Mouse (Mus musculus) forebrain, embryonic 14.5 days (tissue): ENCODE measurements around the gene Mcf2l. TPM values are rescaled to one million over a fixed set of nuclear protein-coding genes. Genes with fewer than 3 reads are reported as not detected.
A peak's percentile ranks its signal among the peaks of the same experiment; 100 is the strongest.

Source experiments
- ATAC-seq: fragments of 200-750 bp; cut with Nextera tagmentation; 2 replicates; pipeline ENCODE4 v1.8.0; 2017; ENCODE audit warnings: mild to moderate bottlenecking, moderate library complexity
- DNase-seq: peaks from one replicate; pipeline ENCODE4 v3.0.0-alpha.2; 2015; ENCODE audit warnings: low spot score
- H3K27ac ChIP-seq: fragments of 300-500 bp; sonication (generic); 2 replicates; pipeline ENCODE4 v1.5.1; 2014; ENCODE audit warnings: low read depth, mild to moderate bottlenecking, control low read depth, low read length, moderate library complexity
- H3K27me3 ChIP-seq: fragments of 300-500 bp; sonication (generic); replicated peaks from 2 replicates; pipeline ENCODE4 v1.6.1; 2014; ENCODE audit warnings: low read length, control low read depth, mixed read lengths; ENCODE audit not compliant: control insufficient read depth, insufficient read depth
- H3K36me3 ChIP-seq: fragments of 300-500 bp; sonication (generic); 2 replicates; pipeline ENCODE4 v1.6.1; 2014; ENCODE audit warnings: low read length, control low read depth; ENCODE audit not compliant: control insufficient read depth, insufficient read depth
- H3K4me1 ChIP-seq: fragments of 300-500 bp; sonication (generic); 2 replicates; pipeline ENCODE4 v1.6.1; 2014; ENCODE audit warnings: antibody characterized with exemption, low read length, control low read depth; ENCODE audit not compliant: control insufficient read depth, insufficient read depth
- H3K4me2 ChIP-seq: fragments of 300-500 bp; sonication (generic); 2 replicates; pipeline ENCODE4 v1.6.1; 2014; ENCODE audit warnings: mild to moderate bottlenecking, control low read depth, low read length
- H3K4me3 ChIP-seq: fragments of 300-500 bp; sonication (generic); 2 replicates; pipeline ENCODE4 v1.5.1; 2014; ENCODE audit warnings: low read depth, low read length, control low read depth
- H3K9ac ChIP-seq: fragments of 300-500 bp; sonication (generic); 2 replicates; pipeline ENCODE4 v1.6.1; 2014; ENCODE audit warnings: mild to moderate bottlenecking, low read length, control low read depth, moderate library complexity
- H3K9me3 ChIP-seq: fragments of 300-500 bp; sonication (generic); replicated peaks from 2 replicates; pipeline ENCODE4 v1.6.1; 2016; ENCODE audit warnings: low read length, control low read depth, mixed read lengths; ENCODE audit not compliant: control insufficient read depth
- WGBS: fragments of 180-500 bp; shearing (Covaris S2); extraction: QIAGEN DNeasy Blood & Tissue Kit; methylation state at CpG from one replicate; pipeline ENCODE4 v1.1.7; 2014; 5-methylcytosine and 5-hydroxymethylcytosine counted together
- polyA plus RNA-seq: library from polyadenylated mRNA; unstranded; fragments of >200 nt; fragmentation: Nextera tagmentation; extraction: Ambion mirVana; gene quantifications from 2 replicates; pipeline ENCODE4 v1.2.1, GENCODE M21; 2014

The Mcf2l gene
- polyA plus RNA-seq, 1 experiment from 2014 or later = 85.2 TPM

- 74% methylated on average over 6 of the region's 6 CpGs for WGBS
- Histone ChIP-seq H3K4me3 (no peak overlapping the region), H3K4me1 (no peaks in the 10 kb centered on the region), H3K27me3 (no peaks in the 10 kb centered on the region), H3K9ac (no peak overlapping the region), H3K27ac (no peak overlapping the region), H3K4me2 (no peak overlapping the region), H3K36me3 (peaks cover 52% of the 10 kb centered on the region), H3K9me3 (no peaks in the 10 kb centered on the region)
- no peak for DNase-seq
- ATAC-seq = no peak
Measured at GRCm38 (mm10) chr8:12865790-12866189, 7.8 kb upstream of the Mcf2l start.

- H3K9ac ChIP-seq = no peak overlapping the region
- no peak overlapping the region for H3K4me3 ChIP-seq
- no peak overlapping the region for H3K4me2 ChIP-seq
- no peaks in the 10 kb centered on the region for H3K9me3 ChIP-seq
- WGBS = 83% methylated on average over 3 of the region's 3 CpGs
- H3K4me1 ChIP-seq = peaks cover 19% of the 10 kb centered on the region
- H3K27me3 ChIP-seq = no peaks in the 10 kb centered on the region
- ATAC-seq = no peak
- peak; percentile 11 for DNase-seq
- H3K36me3 ChIP-seq = peaks cover 18% of the 10 kb centered on the region
- H3K27ac ChIP-seq = no peak overlapping the region; the same call in 1 of the 2 replicates
Measured at GRCm38 (mm10) chr8:12869661-12870060, 3.9 kb upstream of the Mcf2l start.

GRCm38 (mm10) chr8:12870656-12871055 is 3.0 kb upstream of the Mcf2l start:
- Histone ChIP-seq H3K4me1 (peaks cover 26% of the 10 kb centered on the region), H3K36me3 (peaks cover 8% of the 10 kb centered on the region), H3K27me3 (no peaks in the 10 kb centered on the region), H3K4me2 (no peak overlapping the region), H3K27ac (peak overlapping the region; percentile 86), H3K9ac (no peak overlapping the region), H3K9me3 (no peaks in the 10 kb centered on the region), H3K4me3 (no peak overlapping the region)
- ATAC-seq (no peak), DNase-seq (no peak)
- 81% methylated on average over 5 of the region's 5 CpGs for WGBS

- Histone ChIP-seq H3K4me1 (peaks cover 32% of the 10 kb centered on the region), H3K36me3 (no peaks in the 10 kb centered on the region), H3K9me3 (no peaks in the 10 kb centered on the region), H3K4me2 (peak overlapping the region; percentile 21; the same call in 1 of the 2 replicates), H3K9ac (peak overlapping the region; percentile 49), H3K27ac (peak overlapping the region; percentile 86), H3K27me3 (no peaks in the 10 kb centered on the region), H3K4me3 (no peak overlapping the region)
- peak; percentile 37 for ATAC-seq
- DNase-seq = peak; percentile 83
- WGBS = 0% methylated on average over 5 of the region's 5 CpGs
Measured at GRCm38 (mm10) chr8:12871461-12871860, 2.1 kb upstream of the Mcf2l start.

- Histone ChIP-seq H3K4me1 (peaks cover 37% of the 10 kb centered on the region), H3K4me2 (peak overlapping the region; percentile 75), H3K27me3 (no peaks in the 10 kb centered on the region), H3K36me3 (no peaks in the 10 kb centered on the region), H3K27ac (no peak overlapping the region), H3K4me3 (peak overlapping the region; percentile 57), H3K9ac (peak overlapping the region; percentile 76), H3K9me3 (no peaks in the 10 kb centered on the region)
- peak; percentile 1; the same call in 1 of the 2 replicates for ATAC-seq
- peak; percentile 16 for DNase-seq
- 2% methylated on average over 8 of the region's 9 CpGs for WGBS
Measured at GRCm38 (mm10) chr8:12872983-12873356, 636 bp upstream of the Mcf2l start.

- H3K36me3 ChIP-seq = 0 out of 2 replicates have a peak, but pooled peaks cover 2% of the 10 kb centered on the region
- H3K9ac ChIP-seq = peak overlapping the region; percentile 76
- H3K27me3 ChIP-seq = no peaks in the 10 kb centered on the region
- peak; percentile 57 for DNase-seq
- no peaks in the 10 kb centered on the region for H3K9me3 ChIP-seq
- H3K27ac ChIP-seq = peak overlapping the region; percentile 65; the same call in 1 of the 2 replicates
- peak; percentile 58 for ATAC-seq
- WGBS = 7% methylated on average over 8 of the region's 8 CpGs
- peak overlapping the region; percentile 75 for H3K4me2 ChIP-seq
- H3K4me3 ChIP-seq = peak overlapping the region; percentile 57
- peaks cover 37% of the 10 kb centered on the region for H3K4me1 ChIP-seq
Measured at GRCm38 (mm10) chr8:12874194-12874791, 687 bp downstream of the Mcf2l start.

GRCm38 (mm10) chr8:12874971-12875370 is 1.4 kb downstream of the Mcf2l start:
- peak overlapping the region; percentile 75 for H3K4me2 ChIP-seq

GRCm38 (mm10) chr8:12877126-12877525 is 3.5 kb downstream of the Mcf2l start:
- H3K4me1 ChIP-seq = peaks cover 28% of the 10 kb centered on the region
- H3K27me3 ChIP-seq = no peaks in the 10 kb centered on the region
- no peak overlapping the region for H3K9ac ChIP-seq
- no peak for DNase-seq
- no peaks in the 10 kb centered on the region for H3K9me3 ChIP-seq
- no peak for ATAC-seq
- 89% methylated on average over 6 of the region's 6 CpGs for WGBS
- H3K4me2 ChIP-seq = no peak overlapping the region
- no peak overlapping the region for H3K27ac ChIP-seq
- H3K4me3 ChIP-seq = no peak overlapping the region
- H3K36me3 ChIP-seq = peaks cover 24% of the 10 kb centered on the region; the same call in 1 of the 2 replicates

More at GRCm38 (mm10) chr8:12874971-12875370, 1.4 kb downstream of the Mcf2l start:
- Histone ChIP-seq H3K4me3 (no peak overlapping the region), H3K27ac (no peak overlapping the region), H3K9me3 (no peaks in the 10 kb centered on the region), H3K4me1 (peaks cover 37% of the 10 kb centered on the region), H3K9ac (peak overlapping the region; percentile 76), H3K27me3 (no peaks in the 10 kb centered on the region), H3K36me3 (peaks cover 7% of the 10 kb centered on the region; the same call in 1 of the 2 replicates)
- DNase-seq (no peak), ATAC-seq (no peak)
- 70% methylated on average over 4 of the region's 4 CpGs for WGBS

GRCm38 (mm10) chr8:12880163-12880562 is 6.6 kb downstream of the Mcf2l start:
- DNase-seq (no peak), ATAC-seq (no peak)
- Histone ChIP-seq H3K27me3 (no peaks in the 10 kb centered on the region), H3K36me3 (peaks cover 47% of the 10 kb centered on the region), H3K9me3 (no peaks in the 10 kb centered on the region), H3K4me3 (no peak overlapping the region), H3K4me2 (no peak overlapping the region), H3K27ac (no peak overlapping the region), H3K4me1 (peaks cover 13% of the 10 kb centered on the region), H3K9ac (no peak overlapping the region)
- WGBS = 95% methylated on average over 6 of the region's 6 CpGs
